Mouse (Mus musculus) thymus, postnatal 25 days (tissue): ENCODE data around the gene Zbtb2.
A peak's percentile ranks its signal among the peaks of the same experiment; 100 is the strongest.
"Not testable (repeated sequence)": the region's sequence is repeated elsewhere in the genome, so short reads cannot be mapped to it uniquely, and the experiment has no call there.

Experiments
- DNase-seq: peaks from one replicate; pipeline ENCODE4 v3.0.0; 2022

Zbtb2 gene

GRCm38 (mm10) chr10:4387701-4388383 lies at the start of gene Zbtb2:
TSS of gene Zbtb2 (minus strand) at chr10:4388108.
- peak; percentile 70 for DNase-seq

GRCm38 (mm10) chr10:4435416-4435815 lies 47.5 kb upstream of the Zbtb2 start:
- no peak for DNase-seq

- not testable (repeated sequence) for DNase-seq
These were observed 46.0 kb upstream of the Zbtb2 start for GRCm38 (mm10) chr10:4433871-4434270.

- no peak for DNase-seq
These were observed 45.3 kb upstream of the Zbtb2 start for GRCm38 (mm10) chr10:4432996-4433755.

- peak; percentile 95 for DNase-seq
These were observed 44.4 kb upstream of the Zbtb2 start, which contains the start of the genes Rmnd1 and Armt1 for GRCm38 (mm10) chr10:4432123-4432931. TSS of gene Rmnd1 (minus strand) at chr10:4432388. TSS of gene Armt1 (plus strand) at chr10:4432467.

GRCm38 (mm10) chr10:4431746-4432122 lies 43.8 kb upstream of the Zbtb2 start:
- no peak for DNase-seq

- no peak for DNase-seq
These were observed 42.9 kb upstream of the Zbtb2 start for GRCm38 (mm10) chr10:4430826-4431225.

GRCm38 (mm10) chr10:4430399-4430798 lies 42.5 kb upstream of the Zbtb2 start:
- no peak for DNase-seq

- DNase-seq: no peak
These were observed 37.3 kb upstream of the Zbtb2 start for GRCm38 (mm10) chr10:4425245-4425644.

- DNase-seq: no peak
These were observed 19.3 kb upstream of the Zbtb2 start for GRCm38 (mm10) chr10:4407191-4407590.

GRCm38 (mm10) chr10:4405511-4405910 lies 17.6 kb upstream of the Zbtb2 start:
- no peak for DNase-seq

GRCm38 (mm10) chr10:4404895-4405491 lies 17.1 kb upstream of the Zbtb2 start:
- DNase-seq: peak; percentile 37

GRCm38 (mm10) chr10:4398058-4398457 lies 10.2 kb upstream of the Zbtb2 start:
- DNase-seq: no peak

- no peak for DNase-seq
These were observed 7.4 kb upstream of the Zbtb2 start for GRCm38 (mm10) chr10:4395321-4395720.

GRCm38 (mm10) chr10:4391851-4392250 lies 3.9 kb upstream of the Zbtb2 start:
- DNase-seq: peak; percentile 51

GRCm38 (mm10) chr10:4391076-4391475 lies 3.2 kb upstream of the Zbtb2 start:
- DNase-seq: no peak

- no peak for DNase-seq
These were observed 2.6 kb upstream of the Zbtb2 start for GRCm38 (mm10) chr10:4390550-4390949.

GRCm38 (mm10) chr10:4389461-4390112 lies 1.7 kb upstream of the Zbtb2 start:
- DNase-seq: no peak

- DNase-seq: no peak
These were observed 1.1 kb upstream of the Zbtb2 start for GRCm38 (mm10) chr10:4389036-4389435.

GRCm38 (mm10) chr10:4388384-4388745 lies 457 bp upstream of the Zbtb2 start:
- DNase-seq: no peak

- DNase-seq: peak; percentile 95
These were observed 1.0 kb downstream of the Zbtb2 start for GRCm38 (mm10) chr10:4386609-4387591.
